Mouse (Mus musculus): ENCODE results near the gene Klrg1.

DNA sequence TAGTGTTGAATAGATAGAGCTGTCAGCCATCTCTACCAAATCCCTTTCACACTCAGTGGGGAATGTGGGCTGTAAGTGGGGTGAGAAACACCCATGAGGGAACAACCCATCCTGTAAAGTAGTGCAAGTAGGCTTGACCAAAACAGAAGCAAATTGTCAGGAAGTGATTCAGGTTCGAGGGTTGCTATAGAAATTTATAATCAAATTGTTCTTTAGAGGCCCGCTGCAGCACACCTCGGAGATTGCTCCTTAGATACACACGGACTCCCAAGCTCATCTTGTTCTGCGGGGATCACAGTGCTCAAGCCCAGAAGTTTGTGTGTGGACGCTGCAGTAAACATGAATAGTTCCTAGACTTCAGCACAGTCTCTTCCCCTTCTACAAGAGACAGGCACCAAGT lies at the start of gene Klrg1:
- TF ChIP-seq CTCF (IDR thresholded peaks at IDR 0.05; ENCODE audit: low read depth), result no peak
- no peak for TF ChIP-seq EP300 (IDR thresholded peaks at IDR 0.05; ENCODE audit: low read depth)

Measured in liver, postnatal 0 days (tissue).